Mouse (Mus musculus) layer of hippocampus, postnatal 14 days (tissue): ENCODE results near the gene Trib2. TPM values are rescaled to one million over a fixed set of nuclear protein-coding genes. Genes with fewer than 3 reads are reported as not detected.

ENCODE experiments used
- DNase-seq, 2 experiments: peaks; one replicate each; pipeline ENCODE4 v3.0.0; 2021 to 2022; ENCODE audit warnings: low spot score in 2 of 2, mixed read lengths in 1 of 2
- total RNA-seq, 2 experiments: library from RNA; stranded (reverse); gene quantifications; 2 replicates each; pipeline ENCODE4 v1.2.3; 2021

Gene Trib2
- total RNA-seq, 2 experiments from 2014 or later, result 51.9 to 54.6 TPM

GRCm38 (mm10) chr12:15814249-15815081, 2.3 kb downstream of the Trib2 start:
- no peak for DNase-seq

GRCm38 (mm10) chr12:15813819-15814165, 2.9 kb downstream of the Trib2 start:
- DNase-seq, result no peak

GRCm38 (mm10) chr12:15813133-15813818, 3.4 kb downstream of the Trib2 start:
- peak in 1 of 2 experiments; percentile 50 for DNase-seq

GRCm38 (mm10) chr12:15812139-15812962, 4.4 kb downstream of the Trib2 start:
- DNase-seq, result no peak

- no peak for DNase-seq
Observed at GRCm38 (mm10) chr12:15811682-15812081, 5.0 kb downstream of the Trib2 start.

- DNase-seq, result no peak
Observed at GRCm38 (mm10) chr12:15810926-15811325, 5.8 kb downstream of the Trib2 start.

GRCm38 (mm10) chr12:15809657-15810056, 7.1 kb downstream of the Trib2 start:
- no peak for DNase-seq

GRCm38 (mm10) chr12:15809249-15809648, 7.5 kb downstream of the Trib2 start:
- DNase-seq, result no peak

GRCm38 (mm10) chr12:15808186-15808800, 8.4 kb downstream of the Trib2 start:
- no peak for DNase-seq

- DNase-seq, result no peak
Observed at GRCm38 (mm10) chr12:15804931-15805331, 11.8 kb downstream of the Trib2 start.

- no peak for DNase-seq
Observed at GRCm38 (mm10) chr12:15803936-15804438, 12.7 kb downstream of the Trib2 start.

GRCm38 (mm10) chr12:15801571-15801930, 15.2 kb downstream of the Trib2 start:
- DNase-seq, result no peak

GRCm38 (mm10) chr12:15800914-15801570, 15.7 kb downstream of the Trib2 start:
- DNase-seq, result no peak

GRCm38 (mm10) chr12:15800196-15800913, 16.4 kb downstream of the Trib2 start:
- no peak for DNase-seq

GRCm38 (mm10) chr12:15798019-15798418, 18.7 kb downstream of the Trib2 start:
- no peak for DNase-seq

- no peak for DNase-seq
Observed at GRCm38 (mm10) chr12:15795886-15796285, 20.8 kb downstream of the Trib2 start.

- no peak for DNase-seq
Observed at GRCm38 (mm10) chr12:15793336-15793735, 23.4 kb downstream of the Trib2 start.

GRCm38 (mm10) chr12:15790181-15790580, 26.5 kb downstream of the Trib2 start:
- no peak for DNase-seq

- DNase-seq, result no peak
Observed at GRCm38 (mm10) chr12:15777047-15777446, 39.7 kb downstream of the Trib2 start.

- DNase-seq, result no peak
Observed at GRCm38 (mm10) chr12:15771686-15772085, 45.0 kb downstream of the Trib2 start.
